Comparison of ENCODE assay signal across 25 mouse cellular contexts in the genomic region with DNA sequence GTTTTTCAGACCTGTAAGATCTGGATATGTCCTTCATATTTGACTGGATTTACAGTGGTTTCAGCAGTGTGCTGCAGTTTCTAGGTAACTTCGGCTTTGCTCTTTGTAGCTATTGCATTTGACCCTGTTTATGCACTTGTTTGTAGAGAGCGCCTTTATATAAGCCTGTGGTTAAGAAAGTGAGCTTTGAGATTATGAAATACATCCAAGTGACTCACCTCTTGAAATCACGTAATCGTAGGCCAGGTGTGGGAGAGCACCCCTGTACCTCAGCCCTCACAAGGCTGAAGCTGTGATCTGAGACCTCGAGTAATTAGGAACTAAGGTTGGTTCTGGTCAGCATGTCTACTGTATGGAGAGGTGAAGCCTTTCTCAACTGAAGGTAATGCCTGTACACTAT.
"Had no signal": no experiment of that assay in that cellular context is flagged by ENCODE, and none has a peak within 500 bp of the region (broad histone marks: within the 10 kb centered on the region; RNA-seq: fewer than 3 reads in every experiment).

No protein-coding gene starts in this region.

- H3K4me1 ChIP-seq: forebrain, embryonic 15.5 days; hindbrain, embryonic 13.5 days; hindbrain, embryonic 15.5 days; kidney, embryonic 15.5 days; limb, embryonic 13.5 days; limb, embryonic 15.5 days had no signal

- H3K9me3 ChIP-seq: forebrain, embryonic 15.5 days; heart, embryonic 13.5 days; heart, embryonic 15.5 days; hindbrain, embryonic 13.5 days; hindbrain, embryonic 15.5 days; kidney, embryonic 15.5 days; limb, embryonic 13.5 days; limb, embryonic 15.5 days had no signal

- H3K9ac ChIP-seq: forebrain, embryonic 15.5 days; forebrain, postnatal 0 days; heart, embryonic 13.5 days; heart, embryonic 15.5 days; hindbrain, embryonic 13.5 days; hindbrain, embryonic 15.5 days; kidney, embryonic 15.5 days; limb, embryonic 13.5 days; limb, embryonic 15.5 days had no signal

- ATAC-seq: forebrain, embryonic 15.5 days; forebrain, postnatal 0 days; hindbrain, postnatal 0 days had no signal

- H3K4me2 ChIP-seq: forebrain, embryonic 15.5 days; heart, embryonic 11.5 days; heart, embryonic 13.5 days; heart, embryonic 15.5 days; hindbrain, embryonic 13.5 days; hindbrain, embryonic 15.5 days; kidney, embryonic 15.5 days; limb, embryonic 13.5 days; limb, embryonic 15.5 days had no signal

- DNase-seq: forebrain, postnatal 0 days; gastrocnemius, postnatal 14 days; gastrocnemius, postnatal 36 days; heart, adult 2 months; heart, postnatal 14 days; heart, postnatal 36 days; kidney, adult 11 months; kidney, adult 2 months; kidney, adult 9 months; kidney, postnatal 14 days; kidney, postnatal 36 days; layer of hippocampus, adult 9-11 months; layer of hippocampus, postnatal 36 days; left cerebral cortex, postnatal 4 days had no signal

- H3K27ac ChIP-seq: forebrain, embryonic 15.5 days; heart, adult 2 months; heart, embryonic 13.5 days; heart, embryonic 15.5 days; hindbrain, embryonic 13.5 days; hindbrain, embryonic 15.5 days; hindbrain, postnatal 0 days; kidney, embryonic 15.5 days; kidney, postnatal 0 days; limb, embryonic 13.5 days; limb, embryonic 15.5 days had no signal

- H3K4me3 ChIP-seq: forebrain, embryonic 15.5 days; heart, adult 2 months; heart, embryonic 13.5 days; heart, embryonic 15.5 days; hindbrain, embryonic 13.5 days; hindbrain, embryonic 15.5 days; kidney, embryonic 15.5 days; limb, embryonic 13.5 days; limb, embryonic 15.5 days had no signal

- H3K27me3 ChIP-seq: forebrain, embryonic 15.5 days; heart, embryonic 13.5 days; heart, embryonic 15.5 days; hindbrain, embryonic 13.5 days; hindbrain, embryonic 15.5 days; kidney, embryonic 15.5 days; limb, embryonic 13.5 days; limb, embryonic 15.5 days had no signal
